Mouse (Mus musculus) skeletal muscle tissue, adult 2 months (tissue): Measurements from ENCODE around the gene Plac9a.
"Not testable (repeated sequence)": the region's sequence is repeated elsewhere in the genome, so short reads cannot be mapped to it uniquely, and the experiment has no call there.

Experiments used
- DNase-seq: peaks from one replicate; pipeline ENCODE4 v3.0.0-alpha.2; 2012; ENCODE audit warnings: low read depth, low spot score

Gene Plac9a

GRCm38 (mm10) chr14:25865251-25865650, 37.6 kb downstream of the Plac9a start:
- no peak for DNase-seq

GRCm38 (mm10) chr14:25863721-25864120, 39.2 kb downstream of the Plac9a start:
- no peak for DNase-seq

- no peak for DNase-seq
Observed at GRCm38 (mm10) chr14:25861771-25862530, 40.9 kb downstream of the Plac9a start.

GRCm38 (mm10) chr14:25857940-25858339, 45.0 kb downstream of the Plac9a start:
- DNase-seq, result no peak

- DNase-seq, result no peak
Observed at GRCm38 (mm10) chr14:25857168-25857621, 45.7 kb downstream of the Plac9a start.

GRCm38 (mm10) chr14:25855241-25855885, 47.5 kb downstream of the Plac9a start:
- no peak for DNase-seq

GRCm38 (mm10) chr14:25853717-25854452, 49.0 kb downstream of the Plac9a start:
- no peak for DNase-seq

GRCm38 (mm10) chr14:25853295-25853694, 49.6 kb downstream of the Plac9a start:
- DNase-seq, result no peak

GRCm38 (mm10) chr14:25852121-25852561, 50.8 kb downstream of the Plac9a start:
- DNase-seq, result no peak

- DNase-seq, result no peak
Observed at GRCm38 (mm10) chr14:25851189-25851588, 51.7 kb downstream of the Plac9a start.

- no peak for DNase-seq
Observed at GRCm38 (mm10) chr14:25850433-25850832, 52.5 kb downstream of the Plac9a start.

- not testable (repeated sequence) for DNase-seq
Observed at GRCm38 (mm10) chr14:25848708-25849107, 54.2 kb downstream of the Plac9a start.

GRCm38 (mm10) chr14:25848237-25848636, 54.7 kb downstream of the Plac9a start:
- DNase-seq, result no peak

GRCm38 (mm10) chr14:25847660-25848059, 55.2 kb downstream of the Plac9a start:
- DNase-seq, result no peak

- no peak for DNase-seq
Observed at GRCm38 (mm10) chr14:25846516-25846915, 56.4 kb downstream of the Plac9a start.

- DNase-seq, result no peak
Observed at GRCm38 (mm10) chr14:25845832-25846383, 57.0 kb downstream of the Plac9a start.

GRCm38 (mm10) chr14:25844372-25844771, 58.5 kb downstream of the Plac9a start:
- DNase-seq, result no peak

GRCm38 (mm10) chr14:25842688-25843003, 60.3 kb downstream of the Plac9a start:
- DNase-seq, result no peak

- DNase-seq, result peak; percentile 78
Observed at GRCm38 (mm10) chr14:25841991-25842687, 60.8 kb downstream of the Plac9a start, which contains the start of gene Anxa11. Gene Anxa11 (plus strand): TSS chr14:25842156.

- no peak for DNase-seq
Observed at GRCm38 (mm10) chr14:25841579-25841978, 61.3 kb downstream of the Plac9a start.

GRCm38 (mm10) chr14:25840961-25841360, 61.9 kb downstream of the Plac9a start:
- DNase-seq, result no peak
